Mouse (Mus musculus): Measurements from ENCODE around the gene Gcc1. TPM values are rescaled to one million over a fixed set of nuclear protein-coding genes. Genes with fewer than 3 reads are reported as not detected.

Gcc1 gene
- polyA plus RNA-seq, 1 experiment from 2014 or later, result 8.8 TPM

DNA sequence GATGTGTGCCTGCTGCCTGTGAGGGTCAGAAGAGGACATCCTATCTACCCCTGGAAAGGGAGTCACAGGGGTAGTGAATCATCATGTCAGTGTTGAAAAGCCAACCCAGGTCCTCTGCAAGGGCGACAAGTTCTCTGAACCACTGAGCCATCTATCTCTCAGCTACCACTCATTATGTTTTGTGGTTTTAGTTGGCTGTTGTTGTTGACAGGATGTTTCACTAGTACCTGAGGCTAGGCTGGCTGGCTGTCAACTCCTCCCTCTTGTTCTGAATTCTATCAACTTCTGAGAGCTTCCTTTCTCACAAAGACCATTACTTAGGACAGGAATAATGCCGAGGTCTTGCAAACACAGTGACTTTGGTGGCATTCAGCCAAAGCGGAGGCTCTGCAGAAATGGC, 43.0 kb downstream of the Gcc1 start:
- Histone ChIP-seq H3K4me3 (ENCODE audit: low read depth, low read length) (no peak overlapping the region), H3K4me2 (ENCODE audit: low read depth) (no peak overlapping the region), H3K27ac (ENCODE audit: low read depth, low read length) (no peak overlapping the region), H3K27me3 (ENCODE audit: control insufficient read depth, insufficient read depth, low read length) (no peaks in the 10 kb centered on the region), H3K9ac (ENCODE audit: low read length) (no peak overlapping the region), H3K9me3 (ENCODE audit: control insufficient read depth, low read length) (no peaks in the 10 kb centered on the region), H3K4me1 (ENCODE audit: control insufficient read depth, insufficient read depth, low read length) (no peaks in the 10 kb centered on the region), H3K36me3 (ENCODE audit: control insufficient read depth, insufficient read depth, low read length) (no peaks in the 10 kb centered on the region)
- 93% methylated on average over 3 of the region's 3 CpGs for WGBS
- DNase-seq (ENCODE audit: low spot score), result no peak
- no peak for ATAC-seq (ENCODE audit: insufficient read depth, low FRiP score, low TSS enrichment)

GRCm38 (mm10) chr6:28381983-28382382, 46.2 kb downstream of the Gcc1 start:
- WGBS, result 59% methylated on average over 4 of the region's 4 CpGs
- no peak for ATAC-seq (ENCODE audit: insufficient read depth, low FRiP score, low TSS enrichment)
- no peak overlapping the region for H3K9ac ChIP-seq (ENCODE audit: low read length)
- no peaks in the 10 kb centered on the region for H3K27me3 ChIP-seq (ENCODE audit: control insufficient read depth, insufficient read depth, low read length)
- no peak overlapping the region for H3K4me2 ChIP-seq (ENCODE audit: low read depth)
- no peak overlapping the region for H3K27ac ChIP-seq (ENCODE audit: low read depth, low read length)
- DNase-seq (ENCODE audit: low spot score), result no peak
- H3K4me3 ChIP-seq (ENCODE audit: low read depth, low read length), result no peak overlapping the region
- no peaks in the 10 kb centered on the region for H3K4me1 ChIP-seq (ENCODE audit: control insufficient read depth, insufficient read depth, low read length)
- no peaks in the 10 kb centered on the region for H3K36me3 ChIP-seq (ENCODE audit: control insufficient read depth, insufficient read depth, low read length)
- no peaks in the 10 kb centered on the region for H3K9me3 ChIP-seq (ENCODE audit: control insufficient read depth, low read length)

DNA sequence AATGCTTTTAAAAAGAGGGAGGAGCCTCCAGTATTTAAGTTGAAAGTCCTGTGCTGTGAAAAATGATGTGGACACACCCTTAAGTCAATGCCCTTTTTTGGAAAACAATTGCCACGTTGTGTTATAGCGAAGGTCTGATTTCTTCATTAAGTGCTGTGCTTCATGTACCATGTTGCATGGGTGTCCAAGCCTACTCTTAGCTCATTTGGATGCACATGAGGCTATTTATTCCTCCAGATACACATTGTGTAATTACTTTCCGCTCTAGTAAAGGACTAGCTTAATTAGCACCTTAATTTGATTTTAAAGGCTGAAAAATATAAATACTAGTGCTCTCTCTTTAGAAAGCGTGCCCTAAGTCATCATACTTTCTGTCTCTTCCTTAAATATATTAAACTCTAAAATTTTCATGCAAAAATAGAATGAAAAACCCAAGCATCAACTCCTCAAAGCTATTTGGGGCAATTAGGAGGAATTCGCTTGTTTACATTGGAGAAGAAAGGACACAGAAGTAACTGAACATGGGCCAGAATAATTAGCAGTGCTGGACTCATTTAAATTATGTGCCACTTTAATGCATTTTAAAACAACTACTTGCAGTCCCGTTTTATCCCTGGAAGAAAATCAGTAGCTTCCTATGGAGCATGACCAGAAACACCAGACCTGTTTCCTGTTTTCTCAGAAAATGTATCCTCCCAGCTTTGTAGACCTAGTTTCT, 58.1 kb downstream of the Gcc1 start:
- Histone ChIP-seq H3K4me1 (ENCODE audit: control insufficient read depth, insufficient read depth, low read length) (no peaks in the 10 kb centered on the region), H3K4me2 (ENCODE audit: low read depth) (no peak overlapping the region), H3K36me3 (ENCODE audit: control insufficient read depth, insufficient read depth, low read length) (no peaks in the 10 kb centered on the region), H3K9me3 (ENCODE audit: control insufficient read depth, low read length) (no peaks in the 10 kb centered on the region), H3K27me3 (ENCODE audit: control insufficient read depth, insufficient read depth, low read length) (no peaks in the 10 kb centered on the region), H3K9ac (ENCODE audit: low read length) (no peak overlapping the region), H3K27ac (ENCODE audit: low read depth, low read length) (no peak overlapping the region), H3K4me3 (ENCODE audit: low read depth, low read length) (no peak overlapping the region)
- WGBS, result 89% methylated on average over 6 of the region's 6 CpGs
- DNase-seq (ENCODE audit: low spot score) (no peak), ATAC-seq (ENCODE audit: insufficient read depth, low FRiP score, low TSS enrichment) (no peak)

DNA sequence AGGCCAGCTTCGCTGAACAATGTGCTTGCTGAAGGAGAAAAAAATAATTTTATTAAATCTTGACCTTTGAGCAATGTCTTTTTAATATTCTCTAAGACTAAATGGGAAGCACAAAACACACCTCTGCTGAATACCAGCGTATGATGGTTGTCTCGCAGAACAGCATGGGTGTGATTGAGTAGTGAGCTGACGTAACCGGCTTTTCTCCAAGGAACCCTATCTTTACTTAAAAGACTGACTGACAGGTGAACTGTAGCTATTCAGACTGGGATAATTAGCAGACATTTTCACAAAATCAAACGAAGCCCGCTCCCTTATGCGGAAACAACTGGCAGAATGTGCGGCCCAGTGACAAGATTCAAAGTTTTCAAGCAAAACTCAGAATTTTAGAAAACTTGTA, 60.6 kb downstream of the Gcc1 start:
- Histone ChIP-seq H3K9me3 (ENCODE audit: control insufficient read depth, low read length) (no peaks in the 10 kb centered on the region), H3K27me3 (ENCODE audit: control insufficient read depth, insufficient read depth, low read length) (no peaks in the 10 kb centered on the region), H3K4me1 (ENCODE audit: control insufficient read depth, insufficient read depth, low read length) (no peaks in the 10 kb centered on the region), H3K36me3 (ENCODE audit: control insufficient read depth, insufficient read depth, low read length) (no peaks in the 10 kb centered on the region), H3K9ac (ENCODE audit: low read length) (no peak overlapping the region), H3K4me3 (ENCODE audit: low read depth, low read length) (no peak overlapping the region), H3K4me2 (ENCODE audit: low read depth) (no peak overlapping the region), H3K27ac (ENCODE audit: low read depth, low read length) (no peak overlapping the region)
- 94% methylated on average over 9 of the region's 9 CpGs for WGBS
- ATAC-seq (ENCODE audit: insufficient read depth, low FRiP score, low TSS enrichment), result no peak
- no peak for DNase-seq (ENCODE audit: low spot score)

Other genes starting within 250 kb of the Gcc1 start
- gene Zfp800, start 30.4 kb downstream of the Gcc1 start, polyA plus RNA-seq (2014; fragmentation: Nextera tagmentation; extraction: Ambion mirVana), result 20.9 and 23.2 TPM in 2 replicates
- gene Arf5, start 4.8 kb downstream of the Gcc1 start, polyA plus RNA-seq (2014; fragmentation: Nextera tagmentation; extraction: Ambion mirVana), result 323 and 364 TPM in 2 replicates
- gene Fscn3, start 601 bp downstream of the Gcc1 start, polyA plus RNA-seq (2014; fragmentation: Nextera tagmentation; extraction: Ambion mirVana), result 0.16 TPM in 1 of 2 replicates, not detected in the other
- not detected in 2 replicates for gene Pax4, start 21.0 kb upstream of the Gcc1 start, polyA plus RNA-seq (2014; fragmentation: Nextera tagmentation; extraction: Ambion mirVana)
- 107 and 111 TPM in 2 replicates for gene Snd1, start 46.7 kb upstream of the Gcc1 start, polyA plus RNA-seq (2014; fragmentation: Nextera tagmentation; extraction: Ambion mirVana)

All from neural tube, embryonic 11.5 days (tissue).